Mouse (Mus musculus) lung, postnatal 4 days (tissue): ENCODE data around the gene Shq1.

Experiments
- DNase-seq, 2 experiments: peaks; one replicate each; pipeline ENCODE4 v3.0.0; 2021

Shq1 gene

DNA sequence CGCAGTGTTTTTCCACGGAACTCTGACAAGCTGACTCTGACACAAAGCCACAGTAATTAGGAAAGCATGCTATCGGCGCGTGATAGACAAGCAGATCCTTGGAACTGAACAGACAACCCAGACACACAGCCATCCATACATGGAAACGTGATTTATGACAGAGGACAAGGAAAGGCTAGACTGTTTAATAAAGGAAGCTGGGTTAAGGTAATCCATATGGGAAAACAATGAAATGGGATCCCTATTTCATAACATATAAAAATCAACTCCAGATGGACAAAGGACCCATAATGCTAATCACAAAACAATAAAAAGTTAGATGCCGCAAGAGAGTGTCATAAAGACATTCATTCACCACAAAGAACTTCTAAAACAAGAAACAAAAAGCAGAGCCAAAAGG, 78.0 kb downstream of the Shq1 start:
- DNase-seq: no peak

DNA sequence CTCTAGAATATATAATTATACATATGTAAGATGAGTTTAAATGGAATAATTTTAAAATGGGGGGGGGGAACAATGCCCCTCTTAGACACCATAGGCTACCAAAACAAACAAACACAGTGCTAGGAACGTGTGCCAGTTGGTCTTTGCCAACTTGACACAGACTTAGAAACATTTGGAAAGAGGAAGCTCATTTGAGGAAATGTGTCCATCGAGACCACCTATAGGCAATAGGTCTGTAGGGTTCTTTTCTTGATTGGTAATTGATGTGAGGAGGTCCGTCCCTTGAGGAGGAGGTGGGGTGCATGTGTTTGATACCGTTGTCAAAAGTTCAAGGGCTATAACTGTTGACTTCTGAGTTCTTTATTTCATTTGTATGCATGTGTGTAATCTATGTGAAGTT, 80.4 kb downstream of the Shq1 start:
- DNase-seq: no peak

GRCm38 (mm10) chr6:100588876-100589275, 82.1 kb downstream of the Shq1 start:
- DNase-seq: no peak

GRCm38 (mm10) chr6:100586758-100587157, 84.2 kb downstream of the Shq1 start:
- no peak for DNase-seq

- no peak for DNase-seq
These were observed 89.0 kb downstream of the Shq1 start for GRCm38 (mm10) chr6:100581951-100582350.

GRCm38 (mm10) chr6:100581056-100581455, 89.9 kb downstream of the Shq1 start:
- DNase-seq: no peak

GRCm38 (mm10) chr6:100577590-100577989, 93.4 kb downstream of the Shq1 start:
- DNase-seq: no peak

DNA sequence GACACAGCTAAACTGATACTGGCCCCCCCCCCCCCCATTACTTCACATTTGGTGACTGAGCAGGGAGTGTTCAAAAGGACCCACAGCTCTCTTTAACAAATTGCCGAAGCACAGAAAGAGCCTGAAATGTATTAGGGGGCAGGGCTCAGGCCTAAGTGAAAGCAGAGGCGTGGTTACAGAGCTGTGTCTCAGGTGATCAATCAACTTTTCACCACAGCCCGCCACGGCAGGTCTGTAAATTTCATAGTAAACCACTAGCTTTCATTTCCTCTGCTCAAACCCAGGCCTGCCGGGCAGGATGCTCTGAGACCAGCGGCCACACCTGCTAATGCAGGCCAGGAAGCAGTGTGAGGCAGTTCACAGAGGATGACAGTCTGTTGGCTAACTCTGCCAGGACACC, 94.8 kb downstream of the Shq1 start:
- DNase-seq: no peak

- DNase-seq: peak in 1 of 2 experiments; percentile 11
These were observed 104.2 kb downstream of the Shq1 start for GRCm38 (mm10) chr6:100566774-100567173.

- no peak for DNase-seq
These were observed 106.4 kb downstream of the Shq1 start for GRCm38 (mm10) chr6:100564516-100564915.

- DNase-seq: peak; percentile 78 to 81
These were observed 107.2 kb downstream of the Shq1 start for GRCm38 (mm10) chr6:100563552-100564341.

DNA sequence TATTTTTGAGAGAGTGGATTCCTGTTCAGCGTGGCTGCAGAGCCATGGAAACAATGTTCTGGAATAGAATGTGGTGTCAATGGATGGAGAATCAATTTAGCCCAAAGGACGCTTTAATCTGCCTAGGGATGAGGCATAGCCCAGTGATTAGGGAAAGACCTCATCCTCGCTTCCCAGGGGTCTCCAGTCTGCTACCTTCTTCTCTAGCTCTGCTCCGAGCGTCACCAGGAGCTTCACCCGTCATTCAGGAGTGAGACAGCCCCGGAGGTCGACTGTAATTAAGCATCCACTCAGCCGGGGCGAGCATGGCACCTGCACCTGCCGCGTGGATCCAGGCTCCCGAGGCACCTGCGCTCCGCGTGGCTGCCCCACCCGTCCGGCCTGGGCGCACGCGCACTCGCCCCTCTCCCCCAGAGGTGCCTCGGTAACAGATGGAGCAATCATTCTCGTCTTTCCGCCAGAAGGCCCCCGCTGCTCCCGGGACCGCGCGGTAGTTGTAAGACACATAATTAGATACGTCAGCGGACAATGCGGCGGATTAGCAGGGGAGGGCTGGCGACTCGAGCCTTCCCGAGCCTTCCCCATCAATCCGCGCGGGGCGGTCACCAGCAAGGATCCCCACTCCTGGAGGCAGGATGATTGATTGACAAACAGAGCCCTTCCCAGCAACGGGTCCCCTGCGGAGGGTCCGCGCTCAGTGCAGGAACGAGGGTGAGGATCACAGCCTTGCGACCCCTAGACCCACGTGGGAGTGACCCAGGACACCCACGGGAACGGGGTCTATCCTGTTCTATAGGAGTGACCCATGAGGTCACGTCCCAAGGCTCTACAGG, 108.0 kb downstream of the Shq1 start:
- peak; percentile 30 to 49 for DNase-seq

DNA sequence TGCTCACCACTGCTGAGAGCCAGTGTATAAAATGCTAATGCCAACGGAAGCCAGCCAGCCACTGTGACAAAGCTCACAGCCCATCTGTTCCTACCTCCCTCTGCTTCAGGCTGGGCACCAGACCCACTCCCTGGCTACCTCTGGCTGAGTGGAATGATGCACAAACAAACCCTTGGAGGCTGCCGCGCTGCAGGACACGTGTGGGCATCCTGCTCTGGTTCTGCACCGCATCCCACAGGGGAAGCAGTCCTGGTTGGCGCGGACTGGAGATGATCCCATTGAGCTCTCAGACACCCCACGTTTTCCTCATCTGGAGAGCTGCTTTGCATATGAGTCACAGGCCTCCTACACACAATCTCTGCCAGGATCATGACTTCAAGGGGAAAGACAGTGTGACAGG, 112.9 kb downstream of the Shq1 start:
- DNase-seq: no peak

- DNase-seq: no peak
These were observed 128.6 kb downstream of the Shq1 start for GRCm38 (mm10) chr6:100542154-100542997.

DNA sequence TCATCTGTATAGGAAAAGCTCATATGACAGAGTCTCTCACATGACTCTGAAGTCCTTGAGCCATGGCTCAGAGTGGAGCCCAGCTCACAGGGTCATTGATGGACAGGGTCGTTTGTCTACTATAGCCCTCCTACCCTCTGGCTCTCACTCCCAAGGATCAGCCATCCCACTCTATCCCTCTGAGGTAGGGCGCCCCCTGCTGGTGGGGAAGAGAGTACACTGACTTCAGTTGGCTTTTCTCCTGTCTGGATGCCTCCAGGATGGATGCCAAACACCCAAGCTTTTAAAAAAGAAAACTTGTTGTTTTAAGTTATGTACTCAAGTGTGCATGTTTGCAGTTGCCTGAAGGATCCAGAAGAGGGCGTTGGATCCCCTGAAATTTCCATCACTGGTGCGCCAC, 131.3 kb downstream of the Shq1 start:
- DNase-seq: peak in 1 of 2 experiments; percentile 22

DNA sequence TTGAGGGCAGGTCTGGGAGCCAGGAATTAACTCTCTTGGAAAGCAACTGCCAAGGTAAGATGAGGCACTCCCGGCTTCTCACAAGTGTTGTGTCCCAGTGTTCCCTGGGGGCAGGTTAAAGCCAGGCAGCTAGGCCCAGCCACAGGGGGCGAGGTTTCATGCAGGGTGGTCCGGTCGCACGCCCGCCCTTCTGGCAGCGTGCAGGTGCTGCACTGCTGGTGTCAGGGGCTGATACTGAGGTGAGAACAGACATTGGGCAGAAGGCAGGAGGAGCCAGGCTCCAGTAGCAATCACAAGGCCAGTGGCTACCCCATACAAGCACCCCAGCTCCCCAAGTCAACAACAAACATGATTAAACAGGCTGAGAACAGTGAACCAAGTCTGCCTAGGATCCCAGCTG, 132.4 kb downstream of the Shq1 start:
- DNase-seq: no peak

- DNase-seq: no peak
These were observed 133.0 kb downstream of the Shq1 start for GRCm38 (mm10) chr6:100537987-100538386.

- DNase-seq: no peak
These were observed 133.9 kb downstream of the Shq1 start for GRCm38 (mm10) chr6:100537042-100537441.

DNA sequence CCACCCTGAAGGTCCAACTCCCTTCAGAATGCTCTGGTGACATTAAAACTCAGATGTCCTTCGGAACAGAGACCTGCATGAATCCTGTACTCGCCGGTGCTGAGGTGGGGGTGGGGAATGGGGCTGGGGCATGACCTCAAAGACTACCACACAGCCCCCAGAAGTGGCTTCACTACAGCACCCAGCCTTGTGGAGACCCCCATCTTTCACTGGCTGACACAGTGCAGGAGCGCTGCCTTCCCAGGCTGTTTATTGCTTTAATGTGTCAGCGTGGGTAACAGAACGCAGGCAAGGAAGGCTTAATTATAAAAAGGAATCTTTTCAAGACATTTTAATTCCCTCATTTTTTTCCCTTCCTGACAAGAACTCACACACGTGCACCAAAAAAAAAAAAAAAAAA, 137.6 kb downstream of the Shq1 start:
- DNase-seq: no peak

DNA sequence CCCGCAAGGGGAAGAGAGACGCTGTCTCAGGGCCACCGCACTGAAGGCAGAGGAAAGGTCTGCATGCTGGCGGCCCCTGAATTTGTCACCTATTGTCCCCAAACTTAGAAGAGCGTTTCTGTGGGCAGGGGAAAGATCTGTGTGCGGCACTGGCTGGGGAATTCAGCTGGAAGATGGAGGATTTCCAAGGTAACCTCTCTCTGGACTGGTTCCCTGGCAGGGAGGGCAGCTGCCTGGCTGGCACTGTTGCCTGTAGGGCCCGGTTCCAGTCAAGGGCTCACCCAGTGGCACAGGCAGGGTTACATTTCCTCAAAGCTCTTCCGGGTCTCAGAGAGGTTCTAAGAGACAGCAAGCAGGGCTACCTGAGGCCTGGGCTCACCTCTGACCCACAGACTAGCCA, 138.6 kb downstream of the Shq1 start:
- DNase-seq: no peak

- DNase-seq: peak; percentile 30 to 77
These were observed 141.3 kb downstream of the Shq1 start for GRCm38 (mm10) chr6:100529673-100530072.

GRCm38 (mm10) chr6:100528556-100528955, 142.4 kb downstream of the Shq1 start:
- DNase-seq: peak in 1 of 2 experiments; percentile 26

DNA sequence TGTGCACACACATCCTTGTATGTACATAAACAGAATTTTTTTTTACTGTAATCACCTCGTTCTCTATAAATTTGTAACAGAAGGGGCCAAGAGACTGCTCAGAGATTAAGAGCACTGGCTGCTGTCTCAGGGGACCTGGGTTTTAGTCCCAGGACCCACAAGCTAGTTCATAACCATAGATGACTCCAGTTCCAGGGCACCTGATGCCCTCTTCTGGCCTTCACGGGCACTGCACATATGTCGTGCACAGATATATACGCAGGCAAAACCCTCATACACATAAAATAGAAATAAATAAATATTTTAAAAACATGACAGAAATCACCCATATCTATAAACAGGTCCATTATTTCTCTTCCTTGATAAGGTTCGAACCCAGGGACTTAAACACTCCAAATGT, 143.0 kb downstream of the Shq1 start:
- no peak for DNase-seq
